Mouse (Mus musculus): ENCODE data around the gene Drg2.

- TF ChIP-seq CTCF (IDR thresholded peaks at IDR 0.05; ENCODE audit: extremely low read depth, insufficient read length, insufficient replicate concordance, low read depth, low read length): no peak
- no peak for TF ChIP-seq POLR2A (IDR thresholded peaks at IDR 0.05; ENCODE audit: low read depth, low read length)
Observed at GRCm38 (mm10) chr11:60418473-60418803, 36.0 kb upstream of the Drg2 start.
